Mouse (Mus musculus) adrenal gland, adult 8-10 months (tissue): Measurements from ENCODE around the gene Gdf3. TPM values are rescaled to one million over a fixed set of nuclear protein-coding genes. Genes with fewer than 3 reads are reported as not detected.
A peak's percentile ranks its signal among the peaks of the same experiment; 100 is the strongest.
"Not testable (repeated sequence)": the region's sequence is repeated elsewhere in the genome, so short reads cannot be mapped to it uniquely, and the experiment has no call there.

ENCODE experiments used
- DNase-seq: peaks from one replicate; pipeline ENCODE4 v3.0.0; 2022
- total RNA-seq, 4 experiments: library from RNA; stranded (reverse); gene quantifications; 2 replicates each; pipeline ENCODE4 v1.2.4; 2022

Gene Gdf3
- total RNA-seq, 4 experiments from 2014 or later, result 0.14 to 0.48 (median 0.24) TPM

- DNase-seq, result no peak
These were observed 5.6 kb downstream of the Gdf3 start for GRCm38 (mm10) chr6:122604260-122604659.

DNA sequence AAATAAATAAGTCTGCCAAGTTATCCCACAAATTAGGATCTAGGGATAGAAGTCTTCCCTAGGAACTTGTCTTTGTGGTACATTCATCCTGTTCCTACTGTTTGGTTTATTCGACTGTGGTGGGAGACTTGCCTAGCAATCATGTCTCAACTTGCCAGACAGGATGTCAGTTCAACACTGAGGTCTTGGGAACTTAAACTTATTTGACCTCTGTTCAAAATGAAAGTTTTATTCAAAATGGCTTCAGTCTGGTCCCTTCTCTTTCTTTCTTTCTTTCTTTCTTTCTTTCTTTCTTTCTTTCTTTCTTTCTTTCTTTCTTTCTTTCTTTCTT is 6.9 kb downstream of the Gdf3 start:
- no peak for DNase-seq

- DNase-seq, result peak; percentile 79
These were observed 7.5 kb downstream of the Gdf3 start, which contains the start of gene Apobec1 for GRCm38 (mm10) chr6:122602242-122602991. Gene Apobec1 (minus strand): TSS chr6:122602444.

DNA sequence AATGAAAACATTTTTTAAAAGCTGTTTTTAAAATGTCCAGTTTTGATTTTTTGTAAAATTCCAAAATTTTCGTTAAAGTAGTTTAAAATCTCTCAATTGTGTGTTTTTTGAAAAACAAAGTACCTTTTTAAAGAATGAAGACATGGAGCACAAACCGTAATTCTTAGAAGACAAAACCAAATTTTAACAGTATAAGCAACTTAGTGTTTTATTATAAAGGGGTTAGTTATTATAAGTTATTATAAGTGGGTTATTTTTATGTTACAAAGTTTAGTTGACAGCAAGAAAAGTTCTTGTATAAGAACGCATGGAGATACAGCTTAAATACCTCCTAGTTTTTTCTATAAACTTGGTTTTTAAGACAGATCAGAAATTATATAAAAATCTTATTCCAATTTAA is 8.3 kb downstream of the Gdf3 start:
- DNase-seq, result no peak

- DNase-seq, result no peak
These were observed 8.9 kb downstream of the Gdf3 start for GRCm38 (mm10) chr6:122601031-122601430.

DNA sequence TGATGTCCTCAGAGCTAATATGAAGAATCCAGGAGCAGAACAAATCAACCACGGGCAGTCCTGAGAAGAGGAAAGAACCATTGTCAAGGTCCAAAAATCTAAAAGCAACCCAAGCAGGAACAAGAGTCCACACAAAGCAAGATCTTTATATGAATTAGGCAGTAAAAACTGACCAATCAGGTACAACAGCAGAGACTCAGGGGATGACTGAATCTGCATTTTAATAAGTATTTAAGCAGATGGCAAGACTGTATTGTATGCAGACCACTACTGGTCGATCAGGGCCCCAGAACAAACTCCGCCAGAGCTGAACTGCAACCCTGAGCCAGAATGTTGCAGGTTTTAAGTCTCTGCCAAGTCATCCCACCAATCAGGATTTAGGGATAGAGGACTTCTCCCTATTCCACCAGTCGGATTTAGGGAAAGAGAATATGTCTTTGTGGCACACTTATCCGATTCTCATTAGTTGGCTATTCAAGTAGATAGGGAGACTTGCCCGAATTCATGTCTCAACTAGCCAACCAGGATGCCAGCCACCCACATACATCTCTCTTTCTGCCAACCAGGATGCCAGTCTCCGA is 9.7 kb downstream of the Gdf3 start:
- no peak for DNase-seq

GRCm38 (mm10) chr6:122599054-122599737 is 10.7 kb downstream of the Gdf3 start:
- no peak for DNase-seq

- DNase-seq, result no peak
These were observed 11.5 kb downstream of the Gdf3 start for GRCm38 (mm10) chr6:122598436-122598835.

DNA sequence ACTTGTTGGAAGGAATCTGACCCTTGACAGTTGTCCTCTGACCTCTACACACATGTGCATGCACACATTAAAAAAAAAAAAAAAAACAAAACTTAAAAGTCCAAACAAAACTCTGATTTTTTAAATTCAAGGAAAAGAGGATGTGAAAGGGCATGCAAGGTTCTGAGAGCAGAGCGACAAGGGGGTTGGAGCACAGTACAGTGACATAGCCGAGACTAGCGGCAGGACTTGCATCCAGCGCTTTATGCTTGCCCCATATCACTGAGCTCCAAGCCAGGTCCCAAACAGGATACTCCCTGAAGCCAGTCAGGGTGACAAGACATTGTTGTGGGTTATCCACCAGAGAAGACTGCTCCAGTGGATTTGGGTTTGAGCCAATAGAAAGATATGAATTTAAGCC is 11.9 kb downstream of the Gdf3 start:
- DNase-seq, result no peak

DNA sequence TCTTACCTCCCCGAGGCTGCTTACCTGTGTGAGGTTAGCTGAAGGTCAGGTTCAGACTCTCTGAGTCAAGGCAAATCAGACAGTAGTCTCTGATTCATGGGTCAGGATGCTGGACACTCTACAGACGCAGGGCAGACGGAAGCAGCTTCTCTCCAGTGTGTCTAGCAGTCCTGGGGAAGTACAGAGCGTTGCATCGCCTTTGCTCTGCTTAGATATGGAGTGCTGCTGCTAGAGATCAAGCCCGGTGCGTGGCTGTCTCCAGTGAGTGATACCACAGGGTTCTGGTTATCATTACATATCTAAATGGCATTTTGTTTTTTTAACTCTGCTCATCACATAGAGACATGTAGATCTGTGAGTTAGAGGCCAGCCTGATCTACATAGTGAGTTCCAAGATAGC is 13.3 kb downstream of the Gdf3 start:
- no peak for DNase-seq

- peak; percentile 19 for DNase-seq
These were observed 14.2 kb downstream of the Gdf3 start for GRCm38 (mm10) chr6:122595637-122596036.

GRCm38 (mm10) chr6:122592905-122593304 is 17.0 kb downstream of the Gdf3 start:
- no peak for DNase-seq

GRCm38 (mm10) chr6:122591027-122591758 is 18.7 kb downstream of the Gdf3 start:
- no peak for DNase-seq

DNA sequence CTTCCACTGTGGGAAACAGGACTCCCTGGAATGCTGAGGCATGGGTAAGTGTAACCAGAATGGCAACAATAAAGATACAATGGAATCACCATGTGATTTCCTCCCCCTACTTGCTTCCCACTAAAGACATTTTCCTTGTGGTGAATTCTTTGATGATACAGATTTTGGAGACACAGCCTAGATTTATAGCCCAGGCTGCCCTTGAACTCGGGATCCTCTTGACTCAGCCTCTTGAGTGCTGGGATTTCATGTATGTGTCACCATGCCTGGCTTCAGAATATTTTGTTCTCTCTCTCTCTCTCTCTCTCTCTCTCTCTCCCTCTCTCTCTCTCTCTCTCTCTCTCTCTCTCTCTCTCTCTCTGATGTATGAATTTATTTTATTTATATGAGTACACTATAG is 30.8 kb downstream of the Gdf3 start:
- DNase-seq, result no peak

GRCm38 (mm10) chr6:122577030-122577429 is 32.9 kb downstream of the Gdf3 start:
- DNase-seq, result no peak

DNA sequence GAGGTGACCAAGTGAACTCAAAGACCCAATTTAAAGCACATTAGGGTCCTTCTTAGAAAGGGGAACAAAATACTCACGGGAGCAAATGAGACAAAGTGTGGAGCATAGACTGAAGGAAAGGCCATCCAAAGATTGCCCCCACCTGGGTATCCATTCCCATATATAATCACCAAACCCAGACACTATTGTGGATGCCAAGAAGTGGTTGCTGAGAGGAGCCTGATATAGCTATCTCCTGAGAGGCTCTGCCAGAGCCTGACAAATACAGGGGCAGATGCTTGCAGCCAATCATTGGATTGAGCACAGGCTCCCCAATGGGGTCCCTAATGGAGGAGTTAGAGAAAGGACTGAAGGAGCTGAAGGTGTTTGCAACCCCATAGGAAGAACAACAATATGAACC is 34.9 kb downstream of the Gdf3 start:
- DNase-seq, result not testable (repeated sequence)

GRCm38 (mm10) chr6:122571617-122571959 is 38.3 kb downstream of the Gdf3 start:
- DNase-seq, result no peak

GRCm38 (mm10) chr6:122570695-122571616 is 38.9 kb downstream of the Gdf3 start:
- no peak for DNase-seq

DNA sequence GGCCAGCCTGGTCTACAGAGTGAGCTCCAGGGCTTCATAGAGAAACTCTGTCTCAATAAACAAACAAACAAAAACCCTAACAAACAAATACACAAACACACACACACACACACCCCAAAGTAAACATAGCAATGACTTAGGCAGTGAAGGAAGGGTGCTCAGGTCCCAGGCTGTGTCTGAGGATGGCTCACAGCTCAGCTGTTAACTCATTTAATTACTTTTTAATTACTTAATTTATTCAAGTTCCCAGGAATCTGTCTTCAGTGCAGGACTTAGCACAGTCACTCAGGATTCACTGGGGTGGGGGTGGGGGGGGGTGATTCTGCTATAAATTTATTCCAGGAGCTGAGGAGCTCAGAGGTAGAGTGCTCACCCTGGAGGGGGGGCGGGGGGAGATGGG is 40.1 kb downstream of the Gdf3 start:
- no peak for DNase-seq

DNA sequence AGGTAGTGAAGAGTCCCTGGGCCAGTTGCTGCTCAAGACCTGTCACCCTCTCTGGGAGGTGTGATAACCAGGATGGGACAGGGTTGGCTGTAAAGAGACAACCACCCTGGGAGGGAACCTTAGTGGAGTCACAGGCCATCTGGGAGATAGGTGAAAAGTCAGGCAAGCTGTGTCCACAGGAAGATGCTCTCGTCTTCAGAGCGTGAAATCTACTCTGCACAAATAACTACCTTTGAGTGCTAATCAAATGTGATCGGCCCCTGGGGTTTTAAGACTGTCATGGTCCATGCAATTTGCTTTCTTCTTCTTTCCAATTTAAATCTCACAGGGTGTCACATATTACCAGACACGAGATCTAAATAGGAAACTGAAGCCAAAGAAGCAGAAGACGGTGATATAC is 40.8 kb downstream of the Gdf3 start:
- no peak for DNase-seq

GRCm38 (mm10) chr6:122565070-122565784 is 44.7 kb downstream of the Gdf3 start:
- DNase-seq, result no peak
